Mouse (Mus musculus): ENCODE data around the gene Dip2a. TPM values are rescaled to one million over a fixed set of nuclear protein-coding genes. Genes with fewer than 3 reads are reported as not detected.

Dip2a gene
- polyA plus RNA-seq, 1 experiment: 0.02 TPM

DNA sequence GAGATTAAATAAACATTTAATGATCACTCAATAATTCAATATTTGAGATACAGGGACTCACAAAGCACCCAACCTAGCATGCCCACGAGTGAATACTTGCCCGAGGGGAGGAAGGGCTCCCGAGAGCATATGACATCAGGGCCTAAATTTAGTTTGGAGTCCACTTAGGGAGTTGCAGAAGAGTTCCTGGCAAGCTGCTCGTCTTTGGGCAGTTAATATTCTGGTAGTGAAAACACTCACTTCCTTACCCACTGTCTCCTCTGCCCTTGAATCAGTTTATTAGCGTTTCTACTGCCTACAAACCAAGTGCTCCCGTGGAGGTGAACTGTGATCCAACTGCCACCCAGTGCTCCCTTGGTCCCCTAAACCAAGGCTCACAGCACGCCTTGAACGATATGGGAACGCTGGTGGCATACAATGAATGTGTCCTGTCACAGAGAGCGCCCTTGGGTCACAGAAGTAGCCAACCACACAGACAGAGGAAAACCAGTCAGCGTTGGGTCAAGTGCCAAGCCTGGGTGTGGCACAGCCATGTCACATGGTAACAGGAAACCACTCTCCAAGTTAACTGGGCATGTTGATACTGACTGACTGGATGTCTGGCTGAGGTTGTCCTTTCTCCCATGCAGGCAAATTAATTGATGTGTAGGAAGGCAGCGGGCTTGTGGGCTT is 87.2 kb downstream of the Dip2a start:
- TF ChIP-seq TAL1 (IDR thresholded peaks at IDR 0.05; ENCODE audit: low read length): no peak
- TF ChIP-seq GATA1 (IDR thresholded peaks at IDR 0.05; ENCODE audit: low read length): no peak
- Histone ChIP-seq H3K4me3 (replicated peaks) (no peak overlapping the region), H3K9me3 (ENCODE audit: control insufficient read depth, low read length) (no peaks in the 10 kb centered on the region), H3K27me3 (ENCODE audit: control insufficient read depth) (no peaks in the 10 kb centered on the region), H3K36me3 (ENCODE audit: control insufficient read depth) (no peaks in the 10 kb centered on the region), H3K4me1 (ENCODE audit: control insufficient read depth) (no peaks in the 10 kb centered on the region)

GRCm38 (mm10) chr10:76257231-76257630 is 87.9 kb downstream of the Dip2a start:
- H3K36me3 ChIP-seq (ENCODE audit: control insufficient read depth): no peaks in the 10 kb centered on the region
- H3K9me3 ChIP-seq (ENCODE audit: control insufficient read depth, low read length): no peaks in the 10 kb centered on the region
- no peak overlapping the region for H3K4me3 ChIP-seq (replicated peaks)
- TF ChIP-seq GATA1 (IDR thresholded peaks at IDR 0.05; ENCODE audit: low read length) (no peak), TAL1 (IDR thresholded peaks at IDR 0.05; ENCODE audit: low read length) (no peak)
- no peaks in the 10 kb centered on the region for H3K27me3 ChIP-seq (ENCODE audit: control insufficient read depth)
- no peaks in the 10 kb centered on the region for H3K4me1 ChIP-seq (ENCODE audit: control insufficient read depth)

- no peaks in the 10 kb centered on the region for H3K27me3 ChIP-seq (ENCODE audit: control insufficient read depth)
- no peaks in the 10 kb centered on the region for H3K36me3 ChIP-seq (ENCODE audit: control insufficient read depth)
- H3K4me3 ChIP-seq (replicated peaks): no peak overlapping the region
- H3K9me3 ChIP-seq (ENCODE audit: control insufficient read depth, low read length): no peaks in the 10 kb centered on the region
- TF ChIP-seq TAL1 (IDR thresholded peaks at IDR 0.05; ENCODE audit: low read length) (no peak), GATA1 (IDR thresholded peaks at IDR 0.05; ENCODE audit: low read length) (no peak)
- no peaks in the 10 kb centered on the region for H3K4me1 ChIP-seq (ENCODE audit: control insufficient read depth)
Observed at GRCm38 (mm10) chr10:76255617-76256016, 89.5 kb downstream of the Dip2a start.

- Histone ChIP-seq H3K36me3 (ENCODE audit: control insufficient read depth) (no peaks in the 10 kb centered on the region), H3K9me3 (ENCODE audit: control insufficient read depth, low read length) (no peaks in the 10 kb centered on the region), H3K4me1 (ENCODE audit: control insufficient read depth) (no peaks in the 10 kb centered on the region), H3K27me3 (ENCODE audit: control insufficient read depth) (no peaks in the 10 kb centered on the region), H3K4me3 (replicated peaks) (no peak within 1 kb of the TSS)
- TF ChIP-seq TAL1 (IDR thresholded peaks at IDR 0.05; ENCODE audit: low read length) (no peak), GATA1 (IDR thresholded peaks at IDR 0.05; ENCODE audit: low read length) (no peak)
Observed at GRCm38 (mm10) chr10:76253536-76253935, 91.6 kb downstream of the Dip2a start, which contains the start of gene S100b. Gene S100b (plus strand): TSS chr10:76253853.

GRCm38 (mm10) chr10:76253079-76253478 is 92.0 kb downstream of the Dip2a start:
- no peaks in the 10 kb centered on the region for H3K27me3 ChIP-seq (ENCODE audit: control insufficient read depth)
- no peaks in the 10 kb centered on the region for H3K36me3 ChIP-seq (ENCODE audit: control insufficient read depth)
- no peak overlapping the region for H3K4me3 ChIP-seq (replicated peaks)
- TF ChIP-seq GATA1 (IDR thresholded peaks at IDR 0.05; ENCODE audit: low read length) (no peak), TAL1 (IDR thresholded peaks at IDR 0.05; ENCODE audit: low read length) (no peak)
- H3K4me1 ChIP-seq (ENCODE audit: control insufficient read depth): no peaks in the 10 kb centered on the region
- no peaks in the 10 kb centered on the region for H3K9me3 ChIP-seq (ENCODE audit: control insufficient read depth, low read length)

GRCm38 (mm10) chr10:76250870-76251269 is 94.2 kb downstream of the Dip2a start:
- TF ChIP-seq TAL1 (IDR thresholded peaks at IDR 0.05; ENCODE audit: low read length) (no peak), GATA1 (IDR thresholded peaks at IDR 0.05; ENCODE audit: low read length) (no peak)
- H3K4me3 ChIP-seq (replicated peaks): no peak overlapping the region
- no peaks in the 10 kb centered on the region for H3K27me3 ChIP-seq (ENCODE audit: control insufficient read depth)
- H3K9me3 ChIP-seq (ENCODE audit: control insufficient read depth, low read length): no peaks in the 10 kb centered on the region
- no peaks in the 10 kb centered on the region for H3K4me1 ChIP-seq (ENCODE audit: control insufficient read depth)
- H3K36me3 ChIP-seq (ENCODE audit: control insufficient read depth): no peaks in the 10 kb centered on the region

DNA sequence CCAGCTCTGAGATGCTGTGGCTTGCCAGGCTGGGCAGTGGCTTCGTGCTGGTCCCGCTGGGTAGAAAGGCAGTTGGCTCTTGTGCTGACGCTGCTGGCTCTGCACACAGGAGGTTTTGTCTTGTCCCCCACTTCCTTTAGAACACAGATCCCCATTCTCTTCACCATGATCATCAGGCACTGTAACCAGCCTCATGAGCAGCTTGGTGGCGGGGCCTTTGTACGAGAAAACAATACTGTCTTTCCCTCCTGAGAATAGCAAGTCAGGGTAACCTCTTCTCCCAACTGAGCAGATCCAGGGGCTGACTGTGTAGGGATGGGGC is 96.5 kb downstream of the Dip2a start:
- H3K4me3 ChIP-seq (replicated peaks): no peak overlapping the region
- no peaks in the 10 kb centered on the region for H3K4me1 ChIP-seq (ENCODE audit: control insufficient read depth)
- no peaks in the 10 kb centered on the region for H3K36me3 ChIP-seq (ENCODE audit: control insufficient read depth)
- H3K27me3 ChIP-seq (ENCODE audit: control insufficient read depth): no peaks in the 10 kb centered on the region
- TF ChIP-seq TAL1 (IDR thresholded peaks at IDR 0.05; ENCODE audit: low read length): no peak
- no peak for TF ChIP-seq GATA1 (IDR thresholded peaks at IDR 0.05; ENCODE audit: low read length)
- H3K9me3 ChIP-seq (ENCODE audit: control insufficient read depth, low read length): no peaks in the 10 kb centered on the region

- H3K4me3 ChIP-seq (replicated peaks): no peak overlapping the region
- no peaks in the 10 kb centered on the region for H3K36me3 ChIP-seq (ENCODE audit: control insufficient read depth)
- no peaks in the 10 kb centered on the region for H3K9me3 ChIP-seq (ENCODE audit: control insufficient read depth, low read length)
- no peaks in the 10 kb centered on the region for H3K4me1 ChIP-seq (ENCODE audit: control insufficient read depth)
- TF ChIP-seq GATA1 (IDR thresholded peaks at IDR 0.05; ENCODE audit: low read length) (no peak), TAL1 (IDR thresholded peaks at IDR 0.05; ENCODE audit: low read length) (no peak)
- H3K27me3 ChIP-seq (ENCODE audit: control insufficient read depth): no peaks in the 10 kb centered on the region
Observed at GRCm38 (mm10) chr10:76247960-76248646, 97.0 kb downstream of the Dip2a start.

DNA sequence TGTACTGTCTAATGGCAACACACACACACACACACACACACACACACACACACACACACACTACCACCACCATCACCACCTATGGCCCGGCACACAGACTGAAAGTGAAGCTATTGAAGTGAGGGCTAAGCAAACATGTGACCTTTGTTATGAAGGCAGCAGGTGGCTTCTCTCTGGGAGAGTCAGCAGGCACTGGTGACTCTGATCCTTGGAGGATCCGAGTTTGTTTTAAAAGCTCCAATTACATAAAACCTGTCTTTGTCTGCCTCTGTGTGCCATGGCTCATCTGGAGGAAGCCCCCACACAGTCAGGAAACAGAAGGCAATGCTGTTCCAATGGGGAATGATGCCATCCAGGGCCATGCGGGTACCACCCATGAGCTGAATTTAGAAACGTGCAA is 98.5 kb downstream of the Dip2a start:
- no peaks in the 10 kb centered on the region for H3K9me3 ChIP-seq (ENCODE audit: control insufficient read depth, low read length)
- no peak for TF ChIP-seq GATA1 (IDR thresholded peaks at IDR 0.05; ENCODE audit: low read length)
- no peak for TF ChIP-seq TAL1 (IDR thresholded peaks at IDR 0.05; ENCODE audit: low read length)
- H3K4me3 ChIP-seq (replicated peaks): no peak overlapping the region
- H3K27me3 ChIP-seq (ENCODE audit: control insufficient read depth): no peaks in the 10 kb centered on the region
- no peaks in the 10 kb centered on the region for H3K36me3 ChIP-seq (ENCODE audit: control insufficient read depth)
- no peaks in the 10 kb centered on the region for H3K4me1 ChIP-seq (ENCODE audit: control insufficient read depth)

Measured in erythroblast, embryonic 14.5 days (primary cell).